Mouse (Mus musculus) E14TG2a.4 (cell line): ENCODE results near the gene Atp6v1a.

ENCODE experiments used
- H3K27me3 ChIP-seq: 2 replicates; pipeline ENCODE4 v1.6.1; 2014; ENCODE audit warnings: low read length, control low read depth; ENCODE audit not compliant: insufficient read depth
- H3K36me3 ChIP-seq: 2 replicates; pipeline ENCODE4 v1.6.1; 2014; ENCODE audit warnings: low read length, control low read depth; ENCODE audit not compliant: insufficient read depth
- H3K4me1 ChIP-seq: replicated peaks from 2 replicates; pipeline ENCODE4 v1.6.1; 2014; ENCODE audit warnings: low read depth, low read length, control low read depth
- H3K4me3 ChIP-seq: replicated peaks from 2 replicates; pipeline ENCODE4 v1.5.1; 2014; ENCODE audit warnings: mild to moderate bottlenecking, low read length
- H3K9me3 ChIP-seq: 2 replicates; pipeline ENCODE4 v1.6.1; 2014; ENCODE audit warnings: low read length, control low read depth
- CTCF ChIP-seq: conservative IDR thresholded peaks from 2 replicates; pipeline ENCODE4 v1.5.1; 2014; ENCODE audit warnings: low read length
- NANOG ChIP-seq: IDR thresholded peaks from 2 replicates; pipeline ENCODE4 v1.6.1; 2014; ENCODE audit warnings: borderline replicate concordance, low read length, mixed read lengths
- POU5F1 ChIP-seq: IDR thresholded peaks from 2 replicates; pipeline ENCODE4 v1.6.1; 2014; ENCODE audit warnings: low read length, borderline replicate concordance

The Atp6v1a gene

GRCm38 (mm10) chr16:44039112-44039511 lies 100.4 kb downstream of the Atp6v1a start:
- Histone ChIP-seq H3K9me3 (peaks cover 43% of the 10 kb centered on the region), H3K4me3 (no peak overlapping the region), H3K36me3 (no peaks in the 10 kb centered on the region), H3K4me1 (no peaks in the 10 kb centered on the region), H3K27me3 (no peaks in the 10 kb centered on the region)
- TF ChIP-seq POU5F1 = no peak
- no peak for TF ChIP-seq NANOG
- no peak for TF ChIP-seq CTCF
